Mouse (Mus musculus): ENCODE results near the gene Zfr.

The Zfr gene

DNA sequence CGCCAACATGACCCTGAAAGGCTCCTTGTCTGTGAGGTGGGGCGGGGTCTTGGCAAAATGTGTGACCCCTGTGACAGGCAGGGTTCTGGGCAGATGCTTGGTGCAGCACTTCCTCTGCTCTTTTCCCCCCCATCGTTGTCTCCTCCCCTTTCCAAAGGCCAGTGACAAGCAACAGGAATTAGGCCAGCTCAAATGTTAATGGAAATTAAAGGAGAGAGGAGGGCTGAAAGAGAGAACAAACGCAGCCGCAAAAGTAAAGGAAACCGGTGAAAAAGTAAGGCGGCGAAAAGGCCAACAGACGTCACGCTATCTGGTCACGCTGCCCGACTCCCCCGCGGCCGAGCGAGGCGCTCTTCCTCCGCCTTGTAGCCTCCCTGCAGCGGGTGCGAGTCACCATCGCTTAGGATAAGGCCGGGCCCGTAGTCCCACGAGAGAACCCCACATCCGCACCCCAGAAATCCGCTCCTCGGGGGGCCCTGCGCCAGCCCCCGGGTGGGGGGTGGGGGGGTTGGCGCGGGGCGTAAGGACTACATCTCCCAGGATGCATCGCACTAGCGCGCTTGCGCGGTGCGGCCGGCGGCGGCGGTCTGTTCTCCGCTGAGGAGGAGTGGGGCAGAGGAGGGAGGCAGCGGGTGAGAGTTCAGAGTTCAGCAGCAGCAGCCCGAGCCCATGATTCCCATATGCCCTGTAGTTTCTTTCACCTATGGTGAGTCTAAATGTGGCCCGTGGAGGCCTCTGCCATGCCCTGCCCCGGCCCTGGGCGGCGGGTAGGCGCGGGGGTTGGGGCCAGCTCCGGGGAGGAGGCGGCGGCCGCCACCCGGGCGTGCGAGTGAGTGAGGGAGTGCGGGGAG is at the start of gene Zfr:
Gene Zfr (plus strand): TSS at position 590 of the 851 bp plus-strand sequence.
- in situ Hi-C loops (cut with MboI), result no loop called here

- in situ Hi-C loops (cut with MboI), result no loop called here
These were observed 49.7 kb upstream of the Zfr start for GRCm38 (mm10) chr15:12067971-12068370.

DNA sequence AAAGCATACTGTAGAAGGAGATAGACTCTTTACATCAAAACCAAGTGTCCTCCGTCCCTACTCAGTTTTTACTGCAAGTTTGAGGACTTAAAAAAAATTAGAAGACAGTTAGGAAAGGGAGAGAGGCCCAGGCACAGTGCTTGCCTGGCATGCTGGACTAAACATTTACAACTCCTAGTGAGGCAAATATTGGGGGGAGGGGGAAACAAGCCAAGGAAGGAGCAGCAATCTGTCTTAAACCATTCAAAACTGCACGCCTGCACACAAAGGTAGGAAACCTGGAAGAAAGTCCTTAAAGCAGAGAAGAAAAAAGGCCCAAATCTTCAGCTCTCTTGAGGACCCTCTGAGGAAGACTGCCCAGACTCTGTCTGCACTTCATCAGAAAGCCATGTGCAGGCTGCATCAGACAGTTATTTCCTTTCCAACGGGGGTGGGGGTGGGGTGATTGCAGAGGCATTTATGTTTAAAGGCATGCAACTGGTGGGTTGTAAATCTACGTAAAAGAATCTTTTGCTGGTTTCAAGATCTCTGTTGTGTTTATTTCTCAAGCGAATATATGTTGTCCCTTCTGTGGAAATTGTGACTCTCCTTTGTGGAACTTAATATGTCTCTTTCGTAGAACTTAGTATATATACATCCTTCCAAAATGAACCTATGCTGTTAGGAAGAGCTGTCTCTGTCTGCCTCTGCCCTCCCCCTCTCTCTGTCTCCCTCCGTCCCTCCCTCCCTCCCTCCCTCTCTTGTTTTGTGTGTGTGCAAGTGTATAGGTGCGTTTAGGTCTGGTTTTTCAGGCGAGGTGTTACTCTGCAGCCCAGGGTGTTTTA is 49.0 kb upstream of the Zfr start:
- in situ Hi-C loops (cut with MboI), result no loop called here

DNA sequence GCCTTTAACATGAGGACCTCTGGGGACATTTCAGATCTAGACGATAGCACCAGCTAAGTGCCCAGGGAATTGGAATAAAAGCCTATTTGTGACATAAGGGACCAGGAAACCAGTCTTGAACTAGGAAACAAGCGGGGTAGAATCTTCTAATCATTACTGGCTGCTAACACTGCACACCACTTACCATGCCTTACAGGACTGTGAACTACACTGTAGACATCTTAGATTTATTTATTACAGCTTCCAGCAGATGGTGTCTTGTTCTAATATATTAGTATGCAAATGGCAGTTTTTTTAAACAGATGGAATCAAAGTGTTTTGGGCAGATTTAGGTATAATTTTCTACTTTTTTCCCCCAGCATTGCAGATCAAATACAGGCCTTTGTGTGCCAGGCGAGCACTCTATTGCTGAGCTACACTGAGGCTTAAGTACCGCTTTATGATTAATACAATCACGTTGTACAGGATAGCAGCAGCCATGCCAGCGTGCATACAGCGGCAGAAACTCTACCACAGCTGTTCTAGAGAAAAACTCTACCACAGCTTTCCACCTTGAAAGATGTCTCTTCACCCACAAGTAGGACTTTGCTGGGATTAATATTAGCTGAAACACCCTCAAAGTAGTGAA is 44.8 kb upstream of the Zfr start:
- in situ Hi-C loops (cut with MboI), result no loop called here

DNA sequence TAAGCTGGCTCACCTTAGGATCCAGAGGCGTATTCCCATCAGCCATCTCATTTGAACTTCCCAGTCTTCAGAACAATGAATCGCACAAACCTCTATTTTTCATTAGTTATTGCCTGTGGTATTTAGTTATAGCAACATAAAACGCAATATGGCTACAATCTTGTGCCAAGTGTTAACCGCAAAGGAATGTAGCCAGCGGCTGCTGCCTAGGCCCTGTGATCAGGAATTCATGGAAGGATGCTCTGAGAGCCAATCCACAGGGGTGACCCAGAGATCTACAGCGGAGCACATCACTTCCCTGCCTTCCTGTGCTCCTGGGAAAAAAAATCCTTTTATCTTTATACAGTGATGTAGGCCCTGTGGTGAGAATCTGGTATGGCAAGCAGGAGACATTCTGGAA is 43.2 kb upstream of the Zfr start:
- in situ Hi-C loops (cut with MboI), result no loop called here

DNA sequence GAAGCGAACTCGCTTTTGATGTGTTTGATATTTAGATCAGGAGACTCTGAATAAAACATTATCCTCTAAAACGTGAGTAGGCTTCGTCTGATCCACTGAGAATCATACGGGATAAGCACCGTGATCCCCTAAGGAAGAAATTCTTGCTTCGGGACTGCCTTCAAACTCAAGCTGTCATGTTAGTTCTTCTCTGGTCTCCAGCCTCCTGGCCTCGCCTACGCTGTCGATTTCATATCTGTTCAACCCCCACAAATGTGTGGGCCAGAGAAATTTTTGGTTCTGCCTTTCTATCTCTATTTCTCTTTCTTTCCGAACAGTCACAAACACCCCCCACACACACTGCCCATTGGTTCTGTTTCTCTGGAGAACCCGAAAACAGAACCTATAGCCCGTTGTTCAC is 35.3 kb upstream of the Zfr start:
- in situ Hi-C loops (cut with MboI), result loop anchor here (10.0 kb wide), 1 partner anchor 108 kb away; no protein-coding TSS in a partner anchor

DNA sequence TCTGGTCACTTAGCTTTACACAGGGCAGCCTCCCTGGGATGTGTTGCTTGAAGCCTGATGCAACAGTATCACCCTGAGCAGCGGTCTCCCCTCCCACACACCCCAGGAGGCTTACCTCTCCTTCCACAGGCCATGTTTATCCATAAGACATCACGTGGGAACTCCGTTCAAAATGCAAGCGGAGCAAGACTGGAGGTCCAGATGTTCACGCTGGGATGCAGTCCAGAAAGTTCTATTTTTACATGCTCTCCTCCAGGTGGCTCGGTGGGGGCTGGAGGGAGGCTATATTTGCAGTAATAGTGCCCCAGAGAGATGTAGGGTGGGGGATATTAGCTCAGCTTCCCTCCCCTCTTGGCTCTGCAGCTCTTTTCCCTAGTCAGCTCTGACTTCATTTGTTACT is 33.5 kb upstream of the Zfr start:
- in situ Hi-C loops (cut with MboI), result loop anchor here (10.0 kb wide), 1 partner anchor 109 kb away; no protein-coding TSS in a partner anchor

DNA sequence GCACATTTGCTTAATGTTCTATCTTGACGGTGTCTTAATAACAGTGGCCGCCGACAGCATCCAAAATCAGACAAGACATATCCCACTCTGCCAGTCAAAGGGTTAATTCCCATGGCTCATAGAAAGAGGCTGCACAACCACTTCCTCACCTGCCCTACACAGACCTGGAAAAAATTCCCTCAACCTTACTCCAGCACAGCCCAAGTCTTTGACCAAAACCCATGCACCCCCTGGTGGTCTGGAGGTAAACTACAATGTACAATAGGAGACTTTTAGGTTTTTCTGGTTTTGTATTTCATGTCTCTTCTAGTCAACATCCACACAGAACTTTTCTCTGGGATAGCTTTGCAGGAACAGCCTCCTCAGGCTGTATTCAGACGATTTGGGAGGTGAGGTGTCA is 32.8 kb upstream of the Zfr start:
- in situ Hi-C loops (cut with MboI), result loop anchor here (10.0 kb wide), 1 partner anchor 110 kb away; no protein-coding TSS in a partner anchor

DNA sequence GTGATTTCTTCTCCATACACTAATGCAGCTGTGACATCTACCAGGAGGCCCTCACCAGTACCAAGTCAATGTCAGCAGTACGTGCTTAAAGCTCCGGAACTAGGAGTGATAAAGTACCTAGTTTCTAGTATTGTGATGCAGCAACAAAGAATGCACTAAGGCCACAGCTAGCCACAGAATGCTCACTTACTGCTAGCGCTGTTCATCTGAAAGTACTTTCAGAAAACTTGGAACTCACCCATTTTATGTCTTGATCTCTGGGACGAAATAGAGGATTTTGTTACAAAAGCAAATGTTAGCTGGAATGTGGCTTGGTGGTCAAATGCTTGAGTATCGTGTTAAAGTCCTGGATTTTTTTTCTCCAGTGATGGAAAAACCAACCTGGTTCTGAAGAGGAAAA is 30.0 kb upstream of the Zfr start:
- in situ Hi-C loops (cut with MboI), result loop anchor here (10.0 kb wide), 1 partner anchor 113 kb away; no protein-coding TSS in a partner anchor

DNA sequence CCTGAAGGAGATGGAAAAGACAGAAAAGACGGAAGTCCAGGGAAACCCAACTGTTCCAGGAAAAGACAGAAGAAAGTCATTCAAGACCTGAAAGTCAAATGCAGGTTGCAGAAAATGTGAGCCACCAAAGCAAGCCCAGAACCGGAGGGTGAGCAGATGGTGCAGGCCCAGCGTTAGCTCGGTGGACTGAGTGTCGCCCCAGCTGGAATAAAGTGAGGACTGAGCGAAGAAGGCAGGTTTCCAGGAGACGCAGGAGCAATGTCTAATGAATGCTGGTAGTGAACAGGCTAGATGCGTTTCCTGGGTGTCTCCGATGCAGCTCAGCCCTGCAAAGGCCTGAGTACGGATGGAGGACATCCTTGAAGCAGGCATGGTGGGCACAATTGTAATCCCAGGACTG is 29.5 kb upstream of the Zfr start:
- in situ Hi-C loops (cut with MboI), result loop anchor here (10.0 kb wide), 1 partner anchor 113 kb away; no protein-coding TSS in a partner anchor

GRCm38 (mm10) chr15:12090087-12090486 is 27.5 kb upstream of the Zfr start:
- in situ Hi-C loops (cut with MboI), result no loop called here

GRCm38 (mm10) chr15:12090981-12091669 is 26.5 kb upstream of the Zfr start:
- in situ Hi-C loops (cut with MboI), result no loop called here

DNA sequence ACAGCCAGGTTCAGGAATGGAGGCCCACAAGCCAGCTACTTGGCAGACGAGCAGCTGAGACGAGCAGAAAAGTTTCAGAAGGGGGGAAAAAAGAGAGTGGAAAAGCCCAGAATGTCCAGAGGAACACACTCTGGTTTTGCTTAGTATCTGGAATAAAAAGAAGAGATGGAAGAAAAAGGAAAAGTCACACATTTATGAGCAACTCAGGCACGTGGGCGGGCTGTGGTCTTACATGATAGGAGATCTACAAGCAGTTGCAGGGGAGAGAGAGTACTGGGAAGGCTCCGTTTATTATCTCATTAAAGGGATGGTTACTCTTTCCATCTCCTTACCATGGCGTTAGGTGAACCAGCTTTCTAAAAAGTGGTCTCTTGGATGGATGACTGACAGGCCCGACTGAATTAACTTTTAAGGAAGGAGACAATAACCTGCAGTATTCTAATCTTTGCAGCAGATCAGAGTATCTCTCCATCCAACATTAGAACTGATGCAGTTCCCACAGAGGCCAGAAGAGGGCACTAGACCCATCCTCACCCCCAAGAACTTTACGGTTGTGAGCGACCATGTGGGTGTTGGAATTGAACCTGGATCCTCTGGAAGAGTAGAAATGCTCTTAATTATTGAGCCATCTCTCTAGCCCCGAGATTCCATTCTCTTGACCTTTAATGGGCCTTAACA is 25.7 kb upstream of the Zfr start:
- in situ Hi-C loops (cut with MboI), result no loop called here

DNA sequence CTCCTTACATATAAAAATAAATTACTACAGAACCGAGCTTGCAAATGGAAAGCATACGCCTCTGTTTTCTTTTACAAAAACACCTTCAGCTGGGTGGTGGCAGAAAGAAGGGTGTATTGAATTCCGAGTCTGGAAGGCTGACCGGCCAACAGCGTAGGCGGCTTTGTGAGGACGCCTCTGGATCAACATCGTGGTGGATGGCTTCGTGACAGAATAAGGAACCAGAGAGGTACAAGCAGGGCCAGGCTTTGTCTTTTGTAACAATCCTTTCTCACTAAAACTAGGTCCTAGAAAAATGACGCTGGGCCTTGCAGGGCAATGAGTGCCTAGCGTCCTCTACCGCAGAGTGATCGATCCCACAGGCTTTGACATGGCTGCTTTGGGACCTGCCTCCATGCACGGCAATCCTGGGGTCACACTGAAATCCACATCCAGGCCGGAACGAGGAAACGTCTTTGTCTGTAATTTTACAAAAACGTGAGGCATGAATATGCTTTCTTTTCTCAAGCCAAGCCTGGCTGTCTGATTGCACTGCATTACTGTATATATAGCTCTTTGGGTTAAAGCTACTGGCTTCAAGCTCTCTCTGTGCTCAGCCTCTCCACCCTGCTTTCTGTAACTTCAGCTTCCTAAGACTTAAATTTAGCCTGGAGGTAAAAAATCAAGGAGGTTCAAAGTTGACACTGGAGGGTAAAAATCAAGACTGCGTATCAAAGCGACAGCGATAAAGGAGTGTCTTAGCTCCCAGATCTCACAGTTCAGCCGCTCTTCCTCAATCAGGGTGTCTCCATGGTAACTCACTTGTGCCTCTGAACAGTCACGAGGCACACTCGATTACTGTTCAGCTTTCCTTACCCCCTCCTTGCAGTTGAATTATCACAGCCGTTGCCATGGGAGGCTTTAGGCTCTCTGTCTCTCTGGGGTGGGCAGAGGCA is 24.3 kb upstream of the Zfr start:
- in situ Hi-C loops (cut with MboI), result no loop called here

- in situ Hi-C loops (cut with MboI), result no loop called here
These were observed 23.6 kb upstream of the Zfr start for GRCm38 (mm10) chr15:12093961-12094566.

- in situ Hi-C loops (cut with MboI), result no loop called here
These were observed 21.2 kb upstream of the Zfr start for GRCm38 (mm10) chr15:12096447-12096846.

DNA sequence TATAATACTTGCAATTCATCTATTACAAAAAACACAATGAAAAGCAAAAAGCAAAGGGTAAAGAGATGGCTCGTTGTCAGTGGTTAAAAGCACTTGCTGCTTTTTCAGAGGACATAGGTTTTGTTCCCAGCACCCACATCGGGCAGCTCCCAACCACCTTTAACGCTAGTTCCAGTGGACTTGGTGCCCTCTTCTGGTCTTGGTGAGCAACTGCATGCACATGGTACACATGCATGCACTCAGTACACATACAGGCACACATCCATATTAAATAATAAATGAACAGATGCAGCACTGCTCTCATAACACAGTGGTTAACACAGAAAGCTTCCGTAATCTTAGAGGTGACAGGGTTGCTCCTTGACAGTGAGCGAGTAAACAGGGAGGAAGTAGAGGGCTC is 20.3 kb upstream of the Zfr start:
- in situ Hi-C loops (cut with MboI), result no loop called here

DNA sequence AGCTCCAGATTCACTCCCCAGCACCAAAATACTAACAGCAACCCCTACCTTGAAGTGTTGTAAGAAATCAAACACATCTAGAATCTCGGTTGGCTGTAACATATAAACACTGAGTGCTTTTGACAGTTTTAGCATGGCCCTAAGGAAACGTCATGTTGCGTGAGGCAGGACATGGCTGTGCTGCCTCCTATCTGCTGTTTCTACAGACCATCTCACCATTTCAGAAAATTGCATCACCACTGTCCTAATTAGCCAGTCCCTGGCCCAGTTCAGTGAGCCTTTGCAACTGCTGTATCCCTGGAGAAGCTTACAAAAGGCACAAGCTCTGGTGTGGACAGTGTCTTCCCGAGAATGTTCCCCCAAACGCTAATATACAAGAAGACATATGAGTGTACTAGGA is 16.7 kb upstream of the Zfr start:
- in situ Hi-C loops (cut with MboI), result no loop called here

- in situ Hi-C loops (cut with MboI), result no loop called here
These were observed 13.9 kb upstream of the Zfr start for GRCm38 (mm10) chr15:12103763-12104162.

DNA sequence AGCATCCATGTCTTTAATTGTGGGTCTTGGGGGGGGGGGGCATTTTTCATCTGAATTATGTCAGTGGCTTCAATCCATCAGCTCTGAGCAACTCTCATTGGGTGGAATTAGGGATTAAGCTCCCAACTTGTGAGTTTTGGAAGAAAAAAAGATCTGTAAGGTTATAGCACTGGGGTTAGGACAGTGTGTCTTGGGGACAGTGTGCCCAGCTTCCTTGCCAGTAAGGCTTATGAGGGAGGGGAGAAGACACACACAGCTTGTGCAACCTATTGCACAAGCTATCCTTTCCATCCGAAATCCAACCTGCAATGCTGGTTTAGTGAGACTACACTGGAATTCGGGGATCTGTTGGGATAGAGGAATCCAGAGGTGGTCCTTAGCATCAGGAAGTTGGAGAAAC is 12.8 kb upstream of the Zfr start:
- in situ Hi-C loops (cut with MboI), result no loop called here
